Mouse (Mus musculus) stomach, postnatal 0 days (tissue): Measurements from ENCODE around the gene Zfp777.

Source experiments
- CTCF ChIP-seq: IDR thresholded peaks from 2 replicates; pipeline ENCODE4 v1.5.1; 2016; ENCODE audit warnings: antibody characterized with exemption, low read depth, mild to moderate bottlenecking, moderate library complexity
- EP300 ChIP-seq: optimal IDR thresholded peaks from 2 replicates; pipeline ENCODE3; 2016; ENCODE audit warnings: antibody characterized with exemption

DNA sequence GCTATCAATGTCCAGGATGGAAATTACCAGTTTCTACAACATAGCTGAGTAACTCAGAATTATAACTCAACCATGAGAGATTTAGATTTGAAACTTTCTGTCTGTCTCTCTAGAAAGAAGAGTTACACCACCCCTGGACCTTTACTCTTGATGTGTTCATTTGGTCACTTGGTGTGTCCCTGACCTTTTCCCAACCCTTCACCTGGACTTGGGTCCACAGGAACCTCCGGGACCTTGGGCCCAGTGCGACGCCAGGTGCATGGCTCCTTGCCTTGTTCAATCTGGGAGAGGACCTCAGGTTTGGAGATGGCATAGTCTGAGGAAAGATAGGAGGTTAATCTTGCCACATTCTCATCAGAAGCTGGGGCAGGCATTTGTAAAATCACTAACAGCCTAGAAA lies 33.2 kb upstream of the Zfp777 start:
- TF ChIP-seq CTCF (no peak), EP300 (no peak)
